Mouse (Mus musculus) heart, postnatal 10 days (tissue): Measurements from ENCODE around the gene Bank1. TPM values are rescaled to one million over a fixed set of nuclear protein-coding genes. Genes with fewer than 3 reads are reported as not detected.

Experiments used
- DNase-seq, 2 experiments: peaks; one replicate each; pipeline ENCODE4 v3.0.0; 2021
- intact Hi-C: fragments of 180-260 bp; cut with DNase I; formaldehyde crosslinking; loops from one replicate; pipeline ENCODE4 v1.15.1; 2025
- total RNA-seq, 2 experiments: library from RNA; stranded (reverse); gene quantifications; 2 replicates each; pipeline ENCODE4 v1.2.3; 2021

Bank1 gene
- total RNA-seq, 2 experiments from 2014 or later = 0.55 to 0.84 TPM

GRCm38 (mm10) chr3:136017517-136017916, 308.3 kb downstream of the Bank1 start:
- intact Hi-C loops = no loop called here
- no peak for DNase-seq

DNA sequence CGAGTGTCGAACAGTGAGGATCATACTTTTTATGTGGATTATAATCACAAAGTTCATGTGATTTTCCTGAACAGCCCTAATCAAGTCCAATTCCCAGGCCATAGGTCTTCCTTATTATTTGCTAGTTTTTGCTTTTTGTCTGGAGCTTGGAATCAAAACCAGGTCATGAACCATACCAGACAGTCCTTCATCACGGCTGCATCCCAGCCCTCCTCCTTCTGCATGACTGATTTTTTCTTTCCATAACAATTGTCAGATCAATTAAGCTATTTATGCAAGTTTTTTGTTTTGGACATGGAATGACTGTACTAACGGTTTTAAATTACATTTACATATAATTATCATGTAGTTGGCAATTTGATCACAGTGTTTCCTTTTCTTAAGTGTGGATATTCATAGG, 315.2 kb downstream of the Bank1 start:
- DNase-seq = no peak
- intact Hi-C loops = no loop called here

GRCm38 (mm10) chr3:136007846-136008245, 318.0 kb downstream of the Bank1 start:
- peak; percentile 71 to 79 for DNase-seq
- intact Hi-C loops = no loop called here

- intact Hi-C loops = no loop called here
- DNase-seq = peak; percentile 29 to 37
Measured at GRCm38 (mm10) chr3:136007081-136007828, 318.6 kb downstream of the Bank1 start.
